Mouse (Mus musculus): ENCODE data around the gene Ttc34. TPM values are rescaled to one million over a fixed set of nuclear protein-coding genes. Genes with fewer than 3 reads are reported as not detected.

The Ttc34 gene
- polyA plus RNA-seq, 1 experiment from 2014 or later = 0.75 TPM

GRCm38 (mm10) chr4:154897676-154898465 is 60.6 kb downstream of the Ttc34 start:
- Histone ChIP-seq H3K9me3 (replicated peaks) (no peaks in the 10 kb centered on the region), H3K27ac (replicated peaks) (no peak overlapping the region), H3K27me3 (no peaks in the 10 kb centered on the region), H3K4me1 (peaks cover 27% of the 10 kb centered on the region), H3K36me3 (0 out of 2 replicates have a peak, but pooled peaks cover 4% of the 10 kb centered on the region), H3K9ac (peak overlapping the region; percentile 68), H3K4me3 (replicated peaks) (peak overlapping the region; percentile 64), H3K4me2 (replicated peaks) (peak overlapping the region; percentile 93)
- no peak for ATAC-seq (ENCODE audit: insufficient number of reproducible peaks, low FRiP score, low TSS enrichment, low read depth)
- WGBS = 58% methylated on average over 6 of the region's 6 CpGs

GRCm38 (mm10) chr4:154898506-154899446 is 61.5 kb downstream of the Ttc34 start, which contains the start of gene Fam213b:
Gene Fam213b, minus strand, starts transcription at chr4:154899135.
- 4% methylated on average over 43 of the region's 43 CpGs for WGBS
- Histone ChIP-seq H3K4me2 (replicated peaks) (peak within 1 kb of the TSS; percentile 93), H3K36me3 (0 out of 2 replicates have a peak, but pooled peaks cover 4% of the 10 kb centered on the region)

DNA sequence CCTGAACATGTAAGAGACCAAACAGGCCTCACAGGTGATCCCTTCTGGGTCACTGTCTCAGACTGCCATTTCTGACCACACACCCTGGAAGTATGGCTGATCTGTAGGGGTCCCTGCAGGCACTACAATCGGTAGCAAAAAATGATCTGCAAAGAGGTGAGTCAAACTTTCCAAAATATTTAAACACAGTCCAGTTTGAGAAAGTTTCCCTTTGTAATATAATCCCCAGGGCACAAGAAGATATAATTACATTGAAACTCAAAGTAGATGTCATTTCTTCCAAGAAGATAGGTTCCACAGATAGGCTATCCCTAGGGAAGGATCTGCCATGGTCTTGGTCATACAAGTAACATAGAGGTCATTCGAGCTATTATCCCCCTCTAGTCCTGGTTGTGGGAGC is 65.1 kb downstream of the Ttc34 start:
- H3K27me3 ChIP-seq = no peaks in the 10 kb centered on the region
- peaks cover 25% of the 10 kb centered on the region for H3K4me1 ChIP-seq
- no peak for ATAC-seq (ENCODE audit: insufficient number of reproducible peaks, low FRiP score, low TSS enrichment, low read depth)
- H3K4me2 ChIP-seq (replicated peaks) = no peak overlapping the region
- H3K9me3 ChIP-seq (replicated peaks) = no peaks in the 10 kb centered on the region
- no peaks in the 10 kb centered on the region for H3K36me3 ChIP-seq
- WGBS = 84% methylated on average over 2 of the region's 2 CpGs
- H3K4me3 ChIP-seq (replicated peaks) = no peak overlapping the region
- H3K9ac ChIP-seq = no peak overlapping the region
- no peak overlapping the region for H3K27ac ChIP-seq (replicated peaks)

More at GRCm38 (mm10) chr4:154898506-154899446, 61.5 kb downstream of the Ttc34 start, which contains the start of gene Fam213b:
- H3K4me3 ChIP-seq (replicated peaks) = peak within 1 kb of the TSS; percentile 64
- peak; percentile 94 for ATAC-seq (ENCODE audit: insufficient number of reproducible peaks, low FRiP score, low TSS enrichment, low read depth)
- H3K27ac ChIP-seq (replicated peaks) = peak within 1 kb of the TSS; percentile 75
- peak within 1 kb of the TSS; percentile 68 for H3K9ac ChIP-seq
- no peaks in the 10 kb centered on the region for H3K27me3 ChIP-seq
- peaks cover 27% of the 10 kb centered on the region for H3K4me1 ChIP-seq
- no peaks in the 10 kb centered on the region for H3K9me3 ChIP-seq (replicated peaks)

GRCm38 (mm10) chr4:154904185-154905071 is 67.2 kb downstream of the Ttc34 start:
- Histone ChIP-seq H3K27ac (replicated peaks) (peak overlapping the region; percentile 58), H3K36me3 (no peaks in the 10 kb centered on the region), H3K4me3 (replicated peaks) (peak overlapping the region; percentile 43), H3K9ac (peak overlapping the region; percentile 31), H3K27me3 (no peaks in the 10 kb centered on the region), H3K4me1 (peaks cover 13% of the 10 kb centered on the region), H3K4me2 (replicated peaks) (peak overlapping the region; percentile 70), H3K9me3 (replicated peaks) (no peaks in the 10 kb centered on the region)
- ATAC-seq (ENCODE audit: insufficient number of reproducible peaks, low FRiP score, low TSS enrichment, low read depth) = peak; percentile 93
- WGBS = under 1% methylated on average over 16 of the region's 16 CpGs

DNA sequence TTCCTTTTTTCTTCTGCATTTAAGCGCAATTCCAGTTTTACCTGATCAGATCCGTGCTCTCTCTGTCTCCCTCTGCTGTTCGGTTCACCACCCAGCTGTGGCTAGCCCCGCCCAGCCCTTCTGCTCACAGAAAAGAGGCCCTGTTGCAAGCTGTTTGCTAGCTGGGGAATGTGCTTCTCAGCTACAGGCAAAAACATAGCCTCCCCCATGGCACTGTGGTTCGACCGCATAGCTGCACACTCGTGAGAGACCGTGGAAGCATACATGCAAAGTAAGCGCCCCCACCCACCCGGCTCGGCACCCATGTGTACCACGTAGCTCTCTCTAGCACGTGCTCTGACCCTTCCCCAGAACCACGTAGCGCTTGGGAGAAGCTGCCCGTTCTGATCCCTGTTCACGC is 70.6 kb downstream of the Ttc34 start:
- Histone ChIP-seq H3K4me2 (replicated peaks) (peak overlapping the region; percentile 19), H3K9me3 (replicated peaks) (no peaks in the 10 kb centered on the region), H3K4me3 (replicated peaks) (no peak overlapping the region), H3K9ac (no peak overlapping the region), H3K36me3 (no peaks in the 10 kb centered on the region), H3K27ac (replicated peaks) (peak overlapping the region; percentile 59), H3K4me1 (peaks cover 16% of the 10 kb centered on the region), H3K27me3 (no peaks in the 10 kb centered on the region)
- no peak for ATAC-seq (ENCODE audit: insufficient number of reproducible peaks, low FRiP score, low TSS enrichment, low read depth)
- 36% methylated on average over 17 of the region's 17 CpGs for whole genome bisulfite sequencing

- Histone ChIP-seq H3K4me1 (peaks cover 16% of the 10 kb centered on the region), H3K4me3 (replicated peaks) (no peak overlapping the region), H3K27ac (replicated peaks) (no peak overlapping the region), H3K9me3 (replicated peaks) (no peaks in the 10 kb centered on the region), H3K9ac (no peak overlapping the region), H3K4me2 (replicated peaks) (no peak overlapping the region), H3K36me3 (no peaks in the 10 kb centered on the region), H3K27me3 (no peaks in the 10 kb centered on the region)
- no peak for ATAC-seq (ENCODE audit: insufficient number of reproducible peaks, low FRiP score, low TSS enrichment, low read depth)
- 89% methylated on average over 5 of the region's 5 CpGs for WGBS
Observed at GRCm38 (mm10) chr4:154908490-154908889, 71.2 kb downstream of the Ttc34 start.

DNA sequence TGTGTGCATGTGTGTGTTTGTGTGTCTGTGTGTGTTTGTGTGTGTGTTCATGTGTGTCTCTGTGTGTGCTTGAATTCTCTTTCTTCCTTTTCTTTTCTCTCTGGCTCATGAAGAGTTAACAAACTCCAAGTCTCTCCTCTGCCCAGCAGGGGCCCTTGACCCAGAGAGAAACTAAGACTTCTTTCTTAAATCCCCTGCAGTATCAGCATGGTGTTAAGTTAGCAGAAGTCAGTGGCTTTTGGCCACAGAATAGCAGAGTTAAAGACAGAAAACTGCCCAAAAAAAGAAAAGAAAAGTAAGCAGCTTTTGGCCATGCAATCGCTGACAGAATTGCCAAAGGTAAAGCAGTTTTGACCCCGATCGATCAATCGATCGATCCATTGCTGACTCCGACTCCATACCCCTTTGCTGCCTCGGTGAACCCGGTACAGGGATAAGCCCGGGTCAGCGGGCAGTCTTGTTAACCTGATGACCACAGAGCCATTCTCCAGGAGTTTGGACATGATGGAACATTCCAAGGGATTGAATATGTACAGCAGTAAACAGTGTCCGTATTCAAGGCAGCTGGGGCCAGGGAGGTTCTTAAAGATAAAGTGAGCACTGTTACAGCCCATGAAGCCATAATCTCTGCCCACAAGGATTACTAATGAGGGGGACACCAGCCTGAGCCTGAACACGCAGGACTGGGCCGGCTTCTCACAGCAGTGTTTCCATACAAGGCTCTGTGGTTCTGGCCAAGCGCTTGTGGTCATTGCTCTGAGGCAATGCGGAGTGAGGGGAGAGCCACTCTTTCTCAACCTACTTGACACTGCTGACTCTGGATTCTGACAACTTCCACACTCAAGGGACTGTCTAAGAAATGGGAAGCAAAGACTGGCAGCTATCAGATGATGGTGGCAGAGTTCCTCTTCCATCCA is 73.6 kb downstream of the Ttc34 start:
- Histone ChIP-seq H3K27ac (replicated peaks) (peak overlapping the region; percentile 0; the same call in 1 of the 2 replicates), H3K36me3 (no peaks in the 10 kb centered on the region), H3K9me3 (replicated peaks) (no peaks in the 10 kb centered on the region), H3K4me3 (replicated peaks) (no peak overlapping the region), H3K9ac (no peak overlapping the region), H3K27me3 (no peaks in the 10 kb centered on the region), H3K4me1 (peaks cover 8% of the 10 kb centered on the region; the same call in 1 of the 2 replicates), H3K4me2 (replicated peaks) (no peak overlapping the region)
- ATAC-seq (ENCODE audit: insufficient number of reproducible peaks, low FRiP score, low TSS enrichment, low read depth) = peak; percentile 41
- WGBS = 23% methylated on average over 15 of the region's 15 CpGs

GRCm38 (mm10) chr4:154911644-154912043 is 74.4 kb downstream of the Ttc34 start:
- H3K9ac ChIP-seq = no peak overlapping the region
- peaks cover 8% of the 10 kb centered on the region; the same call in 1 of the 2 replicates for H3K4me1 ChIP-seq
- no peaks in the 10 kb centered on the region for H3K27me3 ChIP-seq
- H3K4me3 ChIP-seq (replicated peaks) = no peak overlapping the region
- no peak overlapping the region for H3K27ac ChIP-seq (replicated peaks)
- no peaks in the 10 kb centered on the region for H3K36me3 ChIP-seq
- H3K4me2 ChIP-seq (replicated peaks) = no peak overlapping the region
- no peaks in the 10 kb centered on the region for H3K9me3 ChIP-seq (replicated peaks)
- ATAC-seq (ENCODE audit: insufficient number of reproducible peaks, low FRiP score, low TSS enrichment, low read depth) = no peak
- 73% methylated on average over 2 of the region's 2 CpGs for WGBS

DNA sequence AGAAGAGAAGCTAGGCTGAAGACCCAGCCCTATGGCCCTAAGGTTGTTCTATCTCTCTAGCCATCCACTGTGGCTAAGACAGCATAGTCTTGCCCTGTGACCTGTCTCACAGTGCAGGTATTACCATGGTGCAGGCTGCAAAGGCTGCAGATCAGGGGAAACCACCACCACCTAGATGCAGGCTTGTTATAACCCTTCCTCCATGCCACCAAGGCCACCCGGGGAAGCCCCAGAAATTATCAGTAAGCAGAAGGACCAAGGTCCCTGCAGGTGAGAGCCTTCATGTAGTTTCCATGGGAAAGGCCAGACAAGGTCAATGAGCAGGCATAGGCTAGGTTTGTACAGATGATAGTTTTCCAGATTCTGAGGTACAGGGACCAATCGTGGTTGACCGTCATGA is 76.6 kb downstream of the Ttc34 start:
- Histone ChIP-seq H3K9ac (no peak overlapping the region), H3K9me3 (replicated peaks) (no peaks in the 10 kb centered on the region), H3K4me1 (0 out of 2 replicates have a peak, but pooled peaks cover 4% of the 10 kb centered on the region), H3K27me3 (no peaks in the 10 kb centered on the region), H3K27ac (replicated peaks) (no peak overlapping the region), H3K4me3 (replicated peaks) (no peak overlapping the region), H3K4me2 (replicated peaks) (no peak overlapping the region), H3K36me3 (no peaks in the 10 kb centered on the region)
- ATAC-seq (ENCODE audit: insufficient number of reproducible peaks, low FRiP score, low TSS enrichment, low read depth) = no peak
- 88% methylated on average over 3 of the region's 3 CpGs for WGBS

DNA sequence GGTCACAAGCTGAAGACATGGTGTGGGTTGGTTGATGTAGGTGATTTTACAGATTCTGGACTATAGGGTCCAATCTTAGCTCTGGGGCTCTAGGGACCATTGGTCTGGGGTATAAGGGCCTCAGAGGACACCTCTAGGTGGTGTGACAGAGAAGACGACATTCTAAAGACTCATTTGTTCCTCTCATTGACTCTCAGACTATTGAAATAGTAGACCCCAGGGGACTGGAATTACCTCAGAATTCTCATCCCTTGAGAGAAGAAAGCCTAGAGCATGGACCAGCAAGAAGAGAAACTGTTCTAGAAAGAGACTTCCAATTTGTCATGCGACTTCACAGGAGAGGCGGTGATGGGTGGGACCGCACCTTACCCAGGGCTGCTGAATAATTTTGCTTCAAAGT is 77.0 kb downstream of the Ttc34 start:
- Histone ChIP-seq H3K9me3 (replicated peaks) (no peaks in the 10 kb centered on the region), H3K4me3 (replicated peaks) (no peak overlapping the region), H3K27me3 (no peaks in the 10 kb centered on the region), H3K4me2 (replicated peaks) (no peak overlapping the region), H3K27ac (replicated peaks) (no peak overlapping the region), H3K4me1 (0 out of 2 replicates have a peak, but pooled peaks cover 4% of the 10 kb centered on the region), H3K36me3 (no peaks in the 10 kb centered on the region), H3K9ac (no peak overlapping the region)
- WGBS = 87% methylated on average over 4 of the region's 4 CpGs
- ATAC-seq (ENCODE audit: insufficient number of reproducible peaks, low FRiP score, low TSS enrichment, low read depth) = no peak
